8 mouse cellular contexts compared by ENCODE assay signal in genomic region chr7:84355619-84356570, GRCm38 (mm10). TPM values are rescaled to one million over a fixed set of nuclear protein-coding genes. Genes with fewer than 3 reads are reported as not detected.
DNase-seq lines count a peak whose midpoint lies in the region; ATAC-seq and TF ChIP-seq lines count a peak whose summit lies in the region.

No protein-coding gene starts in this region.

- H3K9ac ChIP-seq in hindbrain, embryonic 12.5 days = no peak overlapping the region

- H3K9me3 ChIP-seq in hindbrain, embryonic 12.5 days (replicated peaks) = no peaks in the 10 kb centered on the region

- no peak overlapping the region for H3K27ac ChIP-seq in gastrocnemius, adult 2 months
- no peak overlapping the region for H3K27ac ChIP-seq in hindbrain, embryonic 12.5 days

- ATAC-seq in hindbrain, embryonic 12.5 days (ENCODE audit: low FRiP score) = 0 out of 2 replicates have a peak, but pooled peaks have one; percentile 50

- DNase-seq in gastrocnemius, adult 2 months = peak; percentile 41
- no peak for DNase-seq in gastrocnemius, postnatal 25 days
- peak; percentile 32 to 57 for DNase-seq in adrenal gland, adult 18-20 months (ENCODE audit: low spot score in 2 of 2)
- peak; percentile 73 for DNase-seq in embryo, embryonic 10 days (ENCODE audit: low spot score)
- DNase-seq in layer of hippocampus, adult 8-10 months (ENCODE audit: low spot score in 2 of 2) = peak; percentile 55 to 72
- peak; percentile 54 for DNase-seq in lung, postnatal 25 days (ENCODE audit: low spot score)
- peak; percentile 72 to 74 for DNase-seq in right cerebral cortex, postnatal 10 days (ENCODE audit: low spot score in 2 of 2)

- H3K4me1 ChIP-seq in hindbrain, embryonic 12.5 days = 0 out of 2 replicates have a peak, but pooled peaks cover 2% of the 10 kb centered on the region

- no peak overlapping the region for H3K4me2 ChIP-seq in hindbrain, embryonic 12.5 days (replicated peaks)

- H3K36me3 ChIP-seq in hindbrain, embryonic 12.5 days = peaks cover 32% of the 10 kb centered on the region

- no peaks in the 10 kb centered on the region for H3K27me3 ChIP-seq in hindbrain, embryonic 12.5 days

- H3K4me3 ChIP-seq in gastrocnemius, adult 2 months = no peak overlapping the region
- no peak overlapping the region for H3K4me3 ChIP-seq in hindbrain, embryonic 12.5 days

- 77% methylated on average over 10 of the region's 10 CpGs for WGBS in hindbrain, embryonic 12.5 days

- peak; percentile 80 for TF ChIP-seq CTCF in gastrocnemius, adult 2 months (IDR thresholded peaks at IDR 0.05)

- intact Hi-C loops in gastrocnemius, adult 2 months (cut with DNase I) = loop anchor here (1.0 to 2.0 kb wide), 3 partner anchors 83 to 442 kb away; partner anchors contain the start of gene Cemip

RNA-seq across cellular contexts. Expression of gene Arnt2, which starts 54.1 kb away (rescaled TPM):
- total RNA-seq in gastrocnemius, adult 2 months (2021) = under 1 TPM; 0.46 to 0.86 TPM
- 1 to 10 TPM in 1 of 2 experiments, under 1 TPM in 1; 0.72 to 1.1 TPM for total RNA-seq in gastrocnemius, postnatal 25 days (2021)
- total RNA-seq in adrenal gland, adult 18-20 months (2021) = 10 to 100 TPM; 34.9 to 36.4 TPM
- 57.6 and 64.2 TPM in 2 replicates for polyA plus RNA-seq in hindbrain, embryonic 12.5 days (2016; fragmentation: Nextera tagmentation; extraction: Ambion mirVana)
- 100 to 1,000 TPM; 149 to 171 (median 168) TPM for total RNA-seq in layer of hippocampus, adult 8-10 months (2022)

Comparison
In these comparisons a context has a peak if more than half of its experiments do, and no peak if none do; other contexts are left out.
1. RNA of gene Arnt2, which starts 54.1 kb away (total RNA-seq): 149 to 171 TPM in layer of hippocampus, adult 8-10 months and 34.9 to 36.4 TPM in adrenal gland, adult 18-20 months; 0.72 to 1.1 TPM in gastrocnemius, postnatal 25 days and 0.46 to 0.86 TPM in gastrocnemius, adult 2 months; every median in the first group is over 10 times any median in the second.